Mouse (Mus musculus): ENCODE measurements around the gene Sin3b.
A peak's percentile ranks its signal among the peaks of the same experiment; 100 is the strongest.
"Not testable (repeated sequence)": the region's sequence is repeated elsewhere in the genome, so short reads cannot be mapped to it uniquely, and the experiment has no call there.

Sin3b gene

DNA sequence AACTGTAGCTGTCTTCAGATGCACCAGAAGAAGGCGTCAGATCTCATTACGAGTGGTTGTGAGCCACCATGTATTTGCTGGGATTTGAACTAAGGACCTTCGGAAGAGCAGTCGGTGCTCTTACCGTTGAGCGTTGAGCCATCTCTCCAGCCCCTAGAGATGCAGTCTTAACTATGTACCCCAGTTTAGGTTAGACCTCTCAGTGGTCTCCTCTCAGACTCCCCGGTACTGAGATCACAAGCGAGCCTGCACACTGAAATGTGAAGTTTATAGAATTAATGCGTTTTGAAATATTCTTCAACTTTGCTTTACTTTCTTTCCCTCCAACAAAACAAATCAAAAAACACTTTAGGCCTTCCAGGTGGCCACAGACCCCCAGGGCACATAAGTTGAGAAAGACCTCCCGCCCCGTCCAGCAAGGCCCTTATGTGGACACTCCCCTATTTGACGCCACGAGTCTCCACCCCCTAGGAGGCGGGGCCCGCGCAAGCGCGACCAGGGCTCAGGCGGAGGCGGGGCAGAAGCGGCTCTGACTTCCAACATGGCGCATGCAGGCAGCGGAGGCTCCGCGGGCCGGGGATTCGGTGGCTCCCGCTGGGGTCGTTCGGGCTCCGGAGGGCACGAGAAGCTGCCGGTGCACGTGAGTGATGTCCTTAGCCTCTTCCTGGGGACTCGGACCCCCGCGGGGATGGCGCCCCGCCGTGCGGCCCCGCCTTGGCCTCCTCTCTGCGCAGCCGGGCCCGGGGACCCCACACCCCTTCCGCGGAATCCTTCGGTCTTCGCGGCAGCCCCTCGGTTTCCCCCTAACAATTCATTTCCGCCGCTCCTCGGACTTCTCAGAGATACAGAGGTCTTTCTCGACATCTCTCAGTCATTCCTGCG is at the start of gene Sin3b:
Gene Sin3b, plus strand, starts transcription at position 517 of the 882 bp plus-strand sequence.
- DNase-seq: peak; percentile 92

DNA sequence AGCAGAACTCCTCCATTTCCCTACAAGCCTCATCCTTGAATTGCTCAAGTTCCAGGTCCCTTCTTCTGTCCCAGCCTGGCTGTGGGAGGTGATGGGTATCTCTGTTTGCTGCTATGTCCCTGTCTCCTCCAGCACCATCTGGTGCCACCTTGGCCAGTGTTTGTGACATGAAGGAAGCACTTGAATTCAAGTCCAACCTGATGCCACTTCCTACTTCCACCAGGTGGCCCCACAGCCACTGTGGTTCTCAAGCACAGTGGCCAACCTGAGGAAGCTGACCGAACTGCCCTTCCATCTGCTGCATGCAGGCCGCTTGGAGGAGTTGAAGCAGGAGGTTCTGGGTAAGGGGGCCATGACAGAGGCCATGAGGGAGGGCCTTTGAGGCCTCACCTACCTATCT is 48.9 kb upstream of the Sin3b start:
- no peak for DNase-seq

DNA sequence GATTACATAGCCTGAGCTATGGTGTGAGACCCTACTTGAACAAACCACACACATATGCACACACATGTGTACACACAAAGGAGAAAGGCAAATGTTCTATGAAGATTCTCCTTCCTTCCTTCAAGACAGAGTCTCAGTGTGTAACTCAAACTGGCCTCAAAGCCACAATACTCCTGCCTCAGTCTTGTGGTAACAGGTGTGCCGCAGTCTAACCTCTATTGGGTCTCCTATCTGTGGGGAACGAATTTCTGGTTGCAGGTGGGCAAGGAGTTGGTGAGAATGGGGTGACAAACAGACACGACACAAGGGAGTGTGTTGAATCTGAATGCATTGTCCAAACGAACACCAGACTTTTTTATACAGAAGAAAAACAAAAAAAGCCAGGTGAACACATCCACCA is 46.6 kb upstream of the Sin3b start:
- DNase-seq: no peak

DNA sequence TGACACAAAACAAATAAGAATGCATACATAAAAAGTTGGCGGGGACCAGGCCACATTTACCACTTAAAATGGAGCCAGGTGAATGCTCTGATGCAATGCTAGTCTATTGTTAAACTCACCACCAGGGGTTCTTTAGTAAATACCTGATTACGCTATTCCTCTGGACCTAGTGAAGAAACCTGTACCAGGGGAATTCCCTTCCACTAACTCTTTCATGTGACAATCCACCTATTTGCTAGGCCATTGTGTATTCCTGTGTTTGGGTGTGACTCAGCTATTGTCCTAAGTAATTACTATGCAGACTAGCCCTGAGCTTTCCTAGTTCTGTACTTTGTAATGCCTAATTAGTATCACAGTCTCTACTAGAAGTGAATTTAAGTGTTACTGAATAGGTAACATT is 46.2 kb upstream of the Sin3b start:
- DNase-seq: not testable (repeated sequence)

GRCm38 (mm10) chr8:72677331-72677730 is 45.8 kb upstream of the Sin3b start:
- no peak for DNase-seq

- DNase-seq: peak; percentile 77
Observed at GRCm38 (mm10) chr8:72680133-72680532, 43.0 kb upstream of the Sin3b start.

- DNase-seq: peak; percentile 64
Observed at GRCm38 (mm10) chr8:72682051-72682687, 40.9 kb upstream of the Sin3b start.

DNA sequence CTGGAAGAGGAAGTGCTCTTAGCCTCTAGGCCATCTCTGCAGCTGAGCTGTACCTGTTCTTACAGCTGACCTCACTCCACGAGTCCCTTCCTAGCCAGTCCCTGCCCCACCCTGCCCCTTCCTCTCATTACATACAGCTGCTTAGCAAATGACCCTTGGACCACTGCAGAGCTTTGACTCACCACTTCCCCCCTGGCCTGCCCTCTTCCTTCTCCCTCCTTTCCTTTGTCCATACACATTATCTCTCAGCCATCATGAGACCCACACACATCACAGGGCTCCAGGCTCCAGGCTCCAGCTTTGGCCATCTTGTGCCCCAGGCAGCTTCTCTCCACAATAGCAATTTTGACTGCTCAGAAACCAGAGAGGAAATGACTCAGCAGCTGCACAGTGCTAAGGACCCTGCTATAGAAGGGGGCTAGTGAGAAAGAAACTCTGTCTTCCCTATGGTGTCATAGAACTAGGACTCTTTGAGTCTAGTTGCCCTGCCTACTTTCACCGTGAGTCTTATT is 40.0 kb upstream of the Sin3b start:
- DNase-seq: no peak

GRCm38 (mm10) chr8:72683572-72684099 is 39.4 kb upstream of the Sin3b start:
- not testable (repeated sequence) for DNase-seq

DNA sequence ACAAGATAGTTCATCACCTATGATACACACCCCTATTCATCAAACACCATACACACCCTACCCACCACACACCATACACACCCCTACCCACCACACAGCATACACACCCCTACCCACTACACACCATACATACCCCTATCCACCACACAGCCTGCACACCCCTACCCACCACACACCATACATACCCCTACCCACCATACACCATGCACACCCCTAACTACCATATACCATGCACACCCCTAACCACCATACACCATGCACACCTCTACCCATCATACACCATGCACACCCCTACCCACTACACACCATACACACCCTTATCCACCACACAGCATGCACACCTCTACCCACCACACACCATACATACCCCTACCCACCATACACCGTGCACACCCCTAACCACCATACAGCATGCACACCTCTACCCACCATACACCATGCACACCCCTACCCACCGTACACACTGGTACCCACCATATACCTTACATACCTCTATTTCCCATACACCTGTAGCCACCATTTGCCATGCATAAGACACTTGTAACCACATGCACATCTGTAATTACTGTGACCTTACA is 24.6 kb upstream of the Sin3b start:
- no peak for DNase-seq

DNA sequence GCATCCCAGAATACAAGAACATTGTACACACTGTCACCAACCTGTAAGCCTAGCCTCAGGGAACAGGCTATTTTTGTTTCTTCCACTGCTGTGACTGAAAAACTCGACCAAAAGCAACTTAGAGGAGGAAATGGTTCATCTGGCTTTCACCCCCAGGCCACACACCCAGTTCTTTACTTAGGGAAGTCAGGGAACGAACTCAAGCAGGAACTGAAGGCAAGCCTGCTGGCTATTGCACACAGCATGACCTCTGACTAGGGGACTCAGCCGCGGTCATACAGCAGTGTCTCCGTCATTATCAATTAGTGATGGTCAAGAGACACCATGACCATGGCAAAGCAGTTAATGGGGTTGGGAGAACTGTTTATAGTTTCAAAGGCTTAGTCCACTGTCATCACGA is 10.5 kb upstream of the Sin3b start:
- DNase-seq: no peak

DNA sequence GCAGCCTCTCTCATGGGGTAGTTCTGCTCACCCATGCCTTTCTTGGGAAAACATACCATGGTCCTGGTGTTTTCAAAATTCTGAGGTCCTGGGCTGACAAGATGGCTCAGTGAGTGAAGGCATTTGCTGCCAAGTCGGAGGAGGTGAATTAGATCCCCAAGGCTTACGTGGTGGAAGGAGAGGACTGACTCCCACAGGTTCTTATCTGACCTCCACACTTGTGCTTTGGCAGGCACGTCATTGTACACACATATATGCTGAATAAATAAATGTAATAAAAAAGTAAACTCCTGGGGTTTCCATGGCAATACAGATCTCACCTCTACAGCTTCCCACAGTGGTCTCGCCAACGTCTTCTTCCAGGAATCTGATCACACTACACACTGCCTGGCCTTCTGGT is 6.5 kb upstream of the Sin3b start:
- no peak for DNase-seq

DNA sequence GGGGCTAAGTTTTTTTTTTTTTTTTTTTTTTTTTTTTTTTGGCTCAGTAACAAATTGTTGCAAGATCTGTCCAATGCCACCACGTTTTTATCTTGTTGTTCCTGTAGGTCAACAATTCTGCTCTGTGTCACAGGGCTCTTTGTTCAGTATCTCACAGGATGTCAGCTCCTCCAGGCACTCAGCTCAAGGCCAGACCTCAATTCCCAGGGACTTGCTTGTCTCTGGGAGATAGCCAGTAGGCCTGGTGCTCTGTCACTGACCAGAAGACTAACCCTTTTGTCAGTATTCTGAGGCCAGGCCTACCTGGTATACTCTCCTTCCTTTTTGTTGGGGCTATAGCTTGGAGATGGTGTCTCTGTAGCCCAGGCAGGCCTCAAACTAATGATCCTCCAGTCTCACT is 2.5 kb upstream of the Sin3b start:
- DNase-seq: no peak

- no peak for DNase-seq
Observed at GRCm38 (mm10) chr8:72723651-72724001, 541 bp downstream of the Sin3b start.

DNA sequence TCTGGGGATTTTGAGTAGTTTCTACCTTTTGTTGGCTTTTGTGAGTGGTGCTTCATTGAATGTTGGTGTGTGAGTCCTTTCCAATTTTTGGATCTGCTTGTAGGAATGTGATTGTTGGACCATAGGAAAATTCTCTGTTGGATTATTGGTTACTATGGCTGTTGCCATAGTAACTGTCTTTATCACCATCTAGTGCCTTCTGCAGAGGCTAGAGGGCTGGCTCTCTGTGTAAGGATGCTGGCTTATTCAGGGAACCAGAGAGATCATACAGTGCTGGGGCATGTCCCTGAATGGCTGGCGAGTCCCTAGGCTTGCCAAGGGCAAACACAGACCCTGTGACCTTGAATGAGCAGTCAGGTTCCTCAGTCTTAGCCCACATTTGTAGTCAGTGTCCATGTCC is 5.6 kb downstream of the Sin3b start:
- no peak for DNase-seq

DNA sequence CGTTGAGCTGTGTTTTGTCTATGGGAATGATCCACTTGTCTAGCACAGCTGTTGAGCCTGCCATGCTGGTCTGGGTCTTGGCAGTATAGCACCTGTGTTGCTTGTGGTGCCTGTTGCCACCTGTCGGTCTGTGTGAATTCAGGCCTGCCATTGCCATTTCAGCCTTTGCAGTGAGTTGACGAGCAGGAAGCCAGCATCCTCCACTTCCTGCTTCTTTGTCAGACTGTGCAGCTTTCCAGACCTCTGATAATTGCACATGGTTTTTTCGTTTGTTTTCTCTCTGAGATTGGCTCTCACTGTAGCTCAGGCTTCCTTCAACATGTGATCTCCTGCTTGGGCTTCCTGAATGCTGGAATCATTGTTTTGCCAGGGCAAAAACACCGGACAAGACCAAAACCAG is 11.9 kb downstream of the Sin3b start:
- no peak for DNase-seq

- DNase-seq: no peak
Observed at GRCm38 (mm10) chr8:72736868-72737267, 13.8 kb downstream of the Sin3b start.

GRCm38 (mm10) chr8:72746061-72746460 is 23.0 kb downstream of the Sin3b start:
- DNase-seq: peak; percentile 51

GRCm38 (mm10) chr8:72749846-72750245 is 26.8 kb downstream of the Sin3b start:
- no peak for DNase-seq

GRCm38 (mm10) chr8:72750266-72750665 is 27.2 kb downstream of the Sin3b start:
- DNase-seq: no peak

- DNase-seq: no peak
Observed at GRCm38 (mm10) chr8:72751126-72751525, 28.0 kb downstream of the Sin3b start.

GRCm38 (mm10) chr8:72752289-72752688 is 29.2 kb downstream of the Sin3b start:
- DNase-seq: peak; percentile 0

GRCm38 (mm10) chr8:72753165-72753564 is 30.1 kb downstream of the Sin3b start:
- peak; percentile 3 for DNase-seq

DNA sequence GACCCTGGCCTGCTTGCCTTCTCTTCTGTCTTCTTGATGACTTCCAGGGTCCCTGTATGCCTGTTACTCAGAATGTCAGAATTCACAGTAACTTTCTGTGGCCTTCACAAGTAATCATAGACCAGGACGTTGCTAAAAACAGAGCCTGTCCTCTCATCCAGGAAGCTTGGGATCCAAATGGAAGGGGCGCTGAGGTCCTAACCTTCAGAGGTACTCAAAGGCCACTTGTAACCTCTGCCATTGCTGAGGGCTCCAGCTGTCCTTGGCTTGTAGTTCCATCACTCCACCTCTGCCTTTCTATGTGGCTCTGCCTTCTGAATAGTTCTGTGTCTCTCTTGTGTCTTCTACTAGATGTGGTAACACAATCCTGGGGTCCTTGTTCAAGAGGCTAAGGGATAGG is 30.7 kb downstream of the Sin3b start:
- DNase-seq: no peak
